Mouse (Mus musculus): Measurements from ENCODE around the gene Ache.
A peak's percentile ranks its signal among the peaks of the same experiment; 100 is the strongest.

- no peak for TF ChIP-seq CTCF (IDR thresholded peaks at IDR 0.05; ENCODE audit: low read depth, low read length)
- peak; percentile 18; the same call in 1 of the 2 replicates for TF ChIP-seq POLR2AphosphoS5 (IDR thresholded peaks at IDR 0.05; ENCODE audit: insufficient replicate concordance, low read depth, low read length)
- TF ChIP-seq GATA1 (IDR thresholded peaks at IDR 0.05; ENCODE audit: borderline replicate concordance, low read length), result no peak
- TF ChIP-seq TAL1 (conservative IDR thresholded peaks at IDR 0.05; ENCODE audit: low read depth, low read length), result no peak
- no peak for TF ChIP-seq GATA2 (IDR thresholded peaks at IDR 0.05; ENCODE audit: borderline replicate concordance, low read depth, low read length)
These were observed 7.4 kb downstream of the Ache start for GRCm38 (mm10) chr5:137294744-137295093.

Measured in G1E (cell line).